In the genomic region with DNA sequence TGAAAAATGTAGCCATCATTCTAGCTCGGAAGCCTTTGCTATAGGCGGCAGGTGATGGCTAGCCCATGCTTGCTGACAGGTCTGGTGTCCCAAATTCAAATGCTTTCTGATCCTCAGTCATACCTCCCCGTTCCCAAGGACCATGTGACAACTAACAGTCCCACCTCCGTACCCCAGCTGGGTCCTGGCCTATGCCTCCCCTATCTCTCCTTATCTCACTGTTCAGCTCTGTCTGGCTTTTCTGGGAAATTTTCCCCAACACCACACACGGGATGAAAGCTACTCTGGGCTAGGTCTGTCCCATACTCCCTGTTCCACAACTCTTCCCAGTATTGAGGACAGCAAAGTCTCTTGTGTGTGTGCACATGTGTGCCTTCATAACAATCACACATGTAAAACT, we compare ENCODE assay signal across 14 mouse cellular contexts. TPM values are rescaled to one million over a fixed set of nuclear protein-coding genes. Genes with fewer than 3 reads are reported as not detected.
DNase-seq lines count a peak whose midpoint lies in the region; ATAC-seq and TF ChIP-seq lines count a peak whose summit lies in the region.
"Had no signal": no experiment of that assay in that cellular context is flagged by ENCODE, and none has a peak within 500 bp of the region (broad histone marks: within the 10 kb centered on the region; RNA-seq: fewer than 3 reads in every experiment).

No protein-coding gene starts in this region.

- H3K4me2 ChIP-seq in heart, embryonic 12.5 days: peak overlapping the region; percentile 42
- no peak overlapping the region for H3K4me2 ChIP-seq in liver, embryonic 11.5 days
- H3K4me2 ChIP-seq in myocyte (ENCODE audit: low read depth): peak overlapping the region; percentile 58
- H3K4me2 ChIP-seq: hindbrain, embryonic 14.5 days; limb, embryonic 13.5 days had no signal

- no peak for DNase-seq in heart, adult 8-10 months (ENCODE audit: low spot score)
- DNase-seq in liver, adult 2 months (ENCODE audit: extremely low read depth, low read depth, low spot score): no peak
- no peak for DNase-seq in liver
- DNase-seq in liver, embryonic 11.5 days (ENCODE audit: low spot score): no peak
- no peak for DNase-seq in urinary bladder, adult 18-20 months (ENCODE audit: low spot score in 2 of 2)
- DNase-seq in gastrocnemius, adult 18-20 months (ENCODE audit: low spot score): no peak
- DNase-seq: cerebellum, adult 11-12 months; right cerebral cortex, postnatal 25 days had no signal

- no peak for TF ChIP-seq POLR2A in liver, adult 2 months (IDR thresholded peaks at IDR 0.05; ENCODE audit: extremely low read depth, insufficient read depth, low read length)
- no peak for TF ChIP-seq POLR2A in myocyte (IDR thresholded peaks at IDR 0.05; ENCODE audit: insufficient read length, low read depth)

- peaks cover 27% of the 10 kb centered on the region for H3K4me1 ChIP-seq in heart, embryonic 12.5 days (replicated peaks)
- H3K4me1 ChIP-seq in liver, adult 2 months (ENCODE audit: control insufficient read depth, insufficient read depth, low read length): peaks cover 34% of the 10 kb centered on the region
- H3K4me1 ChIP-seq in liver, embryonic 11.5 days (replicated peaks; ENCODE audit: control insufficient read depth, insufficient read depth, low read length): peaks cover 21% of the 10 kb centered on the region
- H3K4me1 ChIP-seq: intestine, embryonic 15.5 days; limb, embryonic 13.5 days had no signal

- H3K9ac ChIP-seq in heart, embryonic 12.5 days: no peak overlapping the region
- H3K9ac ChIP-seq in liver, adult 2 months (ENCODE audit: low read depth, low read length): peak overlapping the region; percentile 39
- peak overlapping the region; percentile 27; the same call in 1 of the 2 replicates for H3K9ac ChIP-seq in liver, embryonic 11.5 days (ENCODE audit: low read depth, low read length)
- H3K9ac ChIP-seq: hindbrain, embryonic 14.5 days; intestine, embryonic 15.5 days; limb, embryonic 13.5 days had no signal

- 27% methylated on average over 5 of the region's 5 CpGs for WGBS in heart, embryonic 12.5 days
- WGBS in liver, adult 2 months: 34% methylated on average over 5 of the region's 5 CpGs
- 44% methylated on average over 5 of the region's 5 CpGs for whole genome bisulfite sequencing in liver, embryonic 11.5 days

- peak; percentile 26; the same call in 1 of the 2 replicates for ATAC-seq in heart, embryonic 12.5 days (ENCODE audit: insufficient number of reproducible peaks, low FRiP score)
- peak; percentile 50; the same call in 1 of the 2 replicates for ATAC-seq in liver, embryonic 11.5 days (replicated peaks; ENCODE audit: low FRiP score)

- no peak for TF ChIP-seq CTCF in liver, adult 2 months (IDR thresholded peaks at IDR 0.05; ENCODE audit: low read depth, low read length)

- peaks cover 7% of the 10 kb centered on the region; the same call in 1 of the 2 replicates for H3K79me2 ChIP-seq in liver, adult 2 months (ENCODE audit: control insufficient read depth, insufficient read depth, low read length)
- H3K79me2 ChIP-seq in myocyte (ENCODE audit: control insufficient read depth, insufficient read depth): peaks cover 69% of the 10 kb centered on the region

- H3K4me3 ChIP-seq in heart, embryonic 12.5 days: no peak overlapping the region
- H3K4me3 ChIP-seq in liver, adult 2 months (ENCODE audit: insufficient read depth, low read depth, low read length): no peak overlapping the region
- no peak overlapping the region for H3K4me3 ChIP-seq in liver, embryonic 11.5 days (ENCODE audit: low read depth, low read length)
- no peak overlapping the region for H3K4me3 ChIP-seq in myocyte
- H3K4me3 ChIP-seq: forebrain, embryonic 10.5 days; intestine, embryonic 15.5 days; limb, embryonic 13.5 days had no signal

- H3K27ac ChIP-seq in heart, embryonic 12.5 days (ENCODE audit: poor library complexity, severe bottlenecking): peak overlapping the region; percentile 62; the same call in 1 of the 2 replicates
- peak overlapping the region; percentile 57 for H3K27ac ChIP-seq in liver, adult 2 months (replicated peaks; ENCODE audit: insufficient read depth, low read depth, low read length)
- no peak overlapping the region for H3K27ac ChIP-seq in liver, embryonic 11.5 days (ENCODE audit: low read depth, low read length)
- H3K27ac ChIP-seq: hindbrain, embryonic 14.5 days; intestine, embryonic 15.5 days; limb, embryonic 13.5 days had no signal

- H3K9me3 ChIP-seq in heart, embryonic 12.5 days (replicated peaks): peaks cover 9% of the 10 kb centered on the region
- H3K9me3 ChIP-seq in liver, embryonic 11.5 days (ENCODE audit: control insufficient read depth, low read length): peaks cover 3% of the 10 kb centered on the region; the same call in 1 of the 2 replicates
- H3K9me3 ChIP-seq: intestine, embryonic 15.5 days had no signal

- H3K27me3 ChIP-seq in heart, embryonic 12.5 days (replicated peaks): no peaks in the 10 kb centered on the region
- H3K27me3 ChIP-seq in liver, adult 2 months (ENCODE audit: control insufficient read depth, insufficient read depth, low read length): no peaks in the 10 kb centered on the region
- H3K27me3 ChIP-seq in liver, embryonic 11.5 days (replicated peaks; ENCODE audit: control insufficient read depth, insufficient read depth, low read length): no peaks in the 10 kb centered on the region
- H3K27me3 ChIP-seq in myocyte (ENCODE audit: control insufficient read depth, insufficient read depth, insufficient read length): no peaks in the 10 kb centered on the region
- H3K27me3 ChIP-seq: intestine, embryonic 15.5 days; limb, embryonic 13.5 days had no signal

- peaks cover 67% of the 10 kb centered on the region for H3K36me3 ChIP-seq in heart, embryonic 12.5 days
- peaks cover 38% of the 10 kb centered on the region for H3K36me3 ChIP-seq in liver, adult 2 months (ENCODE audit: control insufficient read depth, insufficient read depth, low read length)
- peaks cover 14% of the 10 kb centered on the region; the same call in 1 of the 2 replicates for H3K36me3 ChIP-seq in liver, embryonic 11.5 days (ENCODE audit: control insufficient read depth, insufficient read depth, low read length)
- peaks cover 45% of the 10 kb centered on the region for H3K36me3 ChIP-seq in myocyte (ENCODE audit: control insufficient read depth, insufficient read depth)
- H3K36me3 ChIP-seq: intestine, embryonic 15.5 days; limb, embryonic 13.5 days had no signal

- no peak overlapping the region for H3ac ChIP-seq in myocyte (ENCODE audit: control insufficient read depth, insufficient read length)

TF ChIP-seq in myocyte, 11 proteins besides CTCF, POLR2A, EP300 and RAD21:
- TF ChIP-seq USF1 (IDR thresholded peaks at IDR 0.05; ENCODE audit: low read depth) (no peak), TCF3 (IDR thresholded peaks at IDR 0.05; ENCODE audit: insufficient read length, low read depth) (no peak), SRF (IDR thresholded peaks at IDR 0.05; ENCODE audit: control insufficient read depth, insufficient read length, low read depth) (no peak), MAX (IDR thresholded peaks at IDR 0.05; ENCODE audit: low read depth) (no peak), MYOG (IDR thresholded peaks at IDR 0.05; ENCODE audit: control insufficient read depth in 1 of 3, insufficient read depth in 1 of 3, insufficient read length in 2 of 3, low read depth in 2 of 3) (no peak), TCF12 (IDR thresholded peaks at IDR 0.05; ENCODE audit: insufficient read depth, poor library complexity, severe bottlenecking) (no peak), E2F4 (IDR thresholded peaks at IDR 0.05; ENCODE audit: insufficient read depth) (no peak), CEBPB (IDR thresholded peaks at IDR 0.05; ENCODE audit: insufficient read depth, poor library complexity, severe bottlenecking) (no peak)
TF ChIP-seq in myocyte: peak in this region for 0.

RNA-seq across cellular contexts. Expression of a gene that starts 58.0 kb away (rescaled TPM):
- polyA plus RNA-seq in heart, embryonic 12.5 days (2016; fragmentation: Nextera tagmentation; extraction: Ambion mirVana): 12.9 and 15.4 TPM in 2 replicates
- 1 to 10 TPM; 4.2 to 7.9 (median 6.0) TPM for total RNA-seq in heart, adult 8-10 months (2022)
- total RNA-seq in liver, adult 2 months (2014; rRNA removed): 2.9 and 5.2 TPM in 2 replicates
- 14.8 and 15.9 TPM in 2 replicates for polyA plus RNA-seq in liver, adult 2 months (2012; rRNA removed)
- 57.1 and 63.5 TPM in 2 replicates for polyA plus RNA-seq in liver, embryonic 11.5 days (2014; fragmentation: Nextera tagmentation; extraction: Ambion mirVana)
- 23.0 TPM for polyA plus RNA-seq in myocyte (2012; fragmentation: generic; extraction: Trizol)
- total RNA-seq in gastrocnemius, adult 18-20 months (2021): 1 to 10 TPM; 4.6 to 7.5 TPM
